Mouse (Mus musculus) CH12.LX (cell line): Measurements from ENCODE around the gene Tfg. TPM values are rescaled to one million over a fixed set of nuclear protein-coding genes. Genes with fewer than 3 reads are reported as not detected.

Source experiments
- DNase-seq: peaks from one replicate; pipeline ENCODE4 v3.0.0-alpha.2; 2013; ENCODE audit errors: extremely low read depth
- H3K27ac ChIP-seq: 2 replicates; pipeline ENCODE4 v1.5.1; 2012; ENCODE audit warnings: low read depth, mild to moderate bottlenecking, control low read depth, moderate library complexity; ENCODE audit not compliant: insufficient read depth
- H3K27me3 ChIP-seq: replicated peaks from 2 replicates; pipeline ENCODE3; 2012; ENCODE audit warnings: inconsistent platforms
- H3K36me3 ChIP-seq, 2 experiments: replicated peaks in 1 of 2; 2 replicates each; pipeline versions ENCODE3 to v1.6.1; 2012; ENCODE audit warnings: inconsistent platforms in 1 of 2, low read length in 1 of 2, mild to moderate bottlenecking in 1 of 2, mixed read lengths in 1 of 2, moderate library complexity in 1 of 2; ENCODE audit not compliant: control insufficient read depth in 1 of 2, insufficient read depth in 1 of 2
- H3K4me1 ChIP-seq, 2 experiments: 2 replicates each; pipeline ENCODE4 v1.6.1; 2012; ENCODE audit warnings: inconsistent platforms in 1 of 2, moderate library complexity in 1 of 2; ENCODE audit not compliant: insufficient read depth in 2 of 2, control insufficient read depth in 1 of 2
- H3K4me2 ChIP-seq: 2 replicates; pipeline ENCODE4 v1.6.1; 2012; ENCODE audit warnings: low read depth, mild to moderate bottlenecking, control low read depth; ENCODE audit not compliant: poor library complexity, insufficient read depth, severe bottlenecking
- H3K4me3 ChIP-seq, 3 experiments: fragments of 150-350 bp in 1 of 3; sonication (generic) in 1 of 3; replicated peaks in 1 of 3; 2 replicates each; pipeline versions ENCODE3 to v1.5.1; 2011 to 2012; ENCODE audit warnings: low read depth in 2 of 3, low read length in 2 of 3, mild to moderate bottlenecking in 2 of 3, moderate library complexity in 2 of 3, control low read depth in 1 of 3, improper control_type of control experiment in 1 of 3, inconsistent platforms in 1 of 3, mixed read lengths in 1 of 3; ENCODE audit not compliant: poor library complexity in 1 of 3
- H3K79me2 ChIP-seq: replicated peaks from 2 replicates; pipeline ENCODE4 v1.6.1; 2012; ENCODE audit warnings: mild to moderate bottlenecking, moderate library complexity; ENCODE audit not compliant: control insufficient read depth, poor library complexity, insufficient read depth, severe bottlenecking; ENCODE audit errors: extremely low read depth
- H3K9ac ChIP-seq: 2 replicates; pipeline ENCODE4 v1.6.1; 2012; ENCODE audit warnings: low read depth, mild to moderate bottlenecking, control low read depth, moderate library complexity; ENCODE audit not compliant: insufficient read depth
- H3K9me3 ChIP-seq: replicated peaks from 2 replicates; pipeline ENCODE3; 2012; ENCODE audit warnings: low read length, inconsistent platforms, mixed read lengths
- CHD2 ChIP-seq: IDR thresholded peaks from 2 replicates; pipeline ENCODE4 v1.6.1; 2011; ENCODE audit warnings: low read length, improper control_type of control experiment
- CTCF ChIP-seq, 2 experiments: IDR thresholded peaks in 1 of 2; conservative IDR thresholded peaks in 1 of 2; 2 replicates each; pipeline ENCODE4 v1.5.1; 2011 to 2012; ENCODE audit warnings: low read depth in 2 of 2, low read length in 2 of 2, improper control_type of control experiment in 1 of 2, inconsistent platforms in 1 of 2, mild to moderate bottlenecking in 1 of 2, moderate library complexity in 1 of 2
- ELF1 ChIP-seq: IDR thresholded peaks from 2 replicates; pipeline ENCODE4 v1.6.1; 2014; ENCODE audit warnings: low read depth, mild to moderate bottlenecking, inconsistent platforms, low read length, improper control_type of control experiment
- ETS1 ChIP-seq: conservative IDR thresholded peaks from 2 replicates; pipeline ENCODE4 v1.6.1; 2012; ENCODE audit warnings: low read depth, mild to moderate bottlenecking, inconsistent platforms, low read length, improper control_type of control experiment, moderate library complexity
- GABPA ChIP-seq: IDR thresholded peaks from 2 replicates; pipeline ENCODE4 v1.6.1; 2012; ENCODE audit warnings: low read depth, low read length, improper control_type of control experiment, inconsistent platforms; ENCODE audit not compliant: insufficient replicate concordance
- IRF4 ChIP-seq: IDR thresholded peaks from 2 replicates; pipeline ENCODE4 v1.6.1; 2014; ENCODE audit warnings: low read depth, mild to moderate bottlenecking, inconsistent platforms, low read length, improper control_type of control experiment
- MAFK ChIP-seq: IDR thresholded peaks from 2 replicates; pipeline ENCODE4 v1.6.1; 2011; ENCODE audit warnings: low read length, improper control_type of control experiment; ENCODE audit not compliant: insufficient replicate concordance
- MYC ChIP-seq: IDR thresholded peaks from 2 replicates; pipeline ENCODE4 v1.6.1; 2011; ENCODE audit warnings: low read depth, mild to moderate bottlenecking, improper control_type of control experiment, low read length
- POLR2AphosphoS2 ChIP-seq: IDR thresholded peaks from 2 replicates; pipeline ENCODE4 v1.6.1; 2011; ENCODE audit warnings: low read depth, low read length, improper control_type of control experiment
- RAD21 ChIP-seq: IDR thresholded peaks from 2 replicates; pipeline ENCODE4 v1.6.1; 2011; ENCODE audit warnings: low read depth, mild to moderate bottlenecking, low read length, improper control_type of control experiment, moderate library complexity
- SMC3 ChIP-seq: IDR thresholded peaks from 2 replicates; pipeline ENCODE4 v1.6.1; 2011; ENCODE audit warnings: low read depth, low read length, improper control_type of control experiment
- USF2 ChIP-seq: conservative IDR thresholded peaks from 2 replicates; pipeline ENCODE4 v1.6.1; 2011; ENCODE audit warnings: low read depth, low read length, improper control_type of control experiment
- ZC3H11A ChIP-seq: IDR thresholded peaks from 2 replicates; pipeline ENCODE4 v1.6.1; 2012; ENCODE audit warnings: low read depth, mild to moderate bottlenecking, inconsistent platforms, low read length, improper control_type of control experiment
- ZMIZ1 ChIP-seq: IDR thresholded peaks from 2 replicates; pipeline ENCODE4 v1.6.1; 2012; ENCODE audit warnings: low read depth, mild to moderate bottlenecking, inconsistent platforms, low read length, improper control_type of control experiment
- dilution Hi-C: fragments of 300-500 bp; cut with MboI; formaldehyde crosslinking; loops from 2 replicates; pipeline ENCODE4 v1.14.3; 2020; ENCODE audit warnings: low sequenced_read_pairs; ENCODE audit not compliant: extremely low pct_unique_long_range_greater_than_20kb, extremely low pct_ligation_motif_present
- in situ Hi-C: fragments of 300-500 bp; cut with MboI; formaldehyde crosslinking; loops from 3 replicates; pipeline ENCODE4 v1.14.3; 2019; ENCODE audit warnings: low sequenced_read_pairs, low pct_ligation_motif_present, low pct_unique_long_range_greater_than_20kb, mixed read lengths
- polyA plus RNA-seq: library from polyadenylated mRNA; unstranded; fragments of >175 nt; gene quantifications from 2 replicates; pipeline ENCODE4 v1.2.1, GENCODE M21; 2012; ENCODE audit warnings: low read depth; ENCODE audit not compliant: insufficient read length
- total RNA-seq, 2 experiments: library from RNA; depleted of rRNA; stranded (reverse); fragments of 300-350 nt in 1 of 2; fragments of >200 nt in 1 of 2; gene quantifications; 2 replicates each; pipeline ENCODE4 v1.2.3; 2012 to 2014

The Tfg gene
- total and polyA plus RNA-seq, 3 experiments = 54.2 to 132 (median 103) TPM

- in situ Hi-C loops = loop anchor here (25.0 kb wide), 1 partner anchor 764 kb away; the partner anchor contains the start of gene Cep97
- H3K4me2 ChIP-seq = no peak overlapping the region
- TF ChIP-seq ZC3H11A = no peak
- no peak for TF ChIP-seq CHD2
- no peak for TF ChIP-seq IRF4
- TF ChIP-seq GABPA = no peak
- TF ChIP-seq MAFK = peak; percentile 93
- H3K27ac ChIP-seq = no peak overlapping the region
- H3K4me3 ChIP-seq = no peak overlapping the region
- H3K9ac ChIP-seq = no peak overlapping the region
- no peak for DNase-seq
- dilution Hi-C loops = no loop called here
- peaks cover 39 to 75% of the 10 kb centered on the region in 2 experiments for H3K36me3 ChIP-seq
- no peaks in the 10 kb centered on the region for H3K9me3 ChIP-seq
- H3K4me1 ChIP-seq = peaks cover 2 to 4% of the 10 kb centered on the region in 2 experiments; a peak in 1 of 4 replicates
- no peaks in the 10 kb centered on the region for H3K27me3 ChIP-seq
- peaks cover 2% of the 10 kb centered on the region; the same call in 1 of the 2 replicates for H3K79me2 ChIP-seq
Observed at GRCm38 (mm10) chr16:56700898-56701297, 16.4 kb downstream of the Tfg start.

- peaks cover 2% of the 10 kb centered on the region; the same call in 1 of the 2 replicates for H3K79me2 ChIP-seq
- no peak overlapping the region for H3K4me3 ChIP-seq
- no peaks in the 10 kb centered on the region for H3K27me3 ChIP-seq
- H3K36me3 ChIP-seq = peaks cover 33 to 76% of the 10 kb centered on the region in 2 experiments
- H3K27ac ChIP-seq = no peak overlapping the region
- no peaks in the 10 kb centered on the region for H3K9me3 ChIP-seq
- DNase-seq = no peak
- TF ChIP-seq RAD21 (no peak), GABPA (no peak), ETS1 (no peak), ELF1 (no peak), USF2 (no peak), CTCF (conservative IDR thresholded peaks at IDR 0.05 in 1 of 2, IDR thresholded peaks at IDR 0.05 in 1 of 2; ENCODE audit: low read depth in 2 of 2, low read length in 2 of 2) (no peak), POLR2AphosphoS2 (no peak), ZMIZ1 (no peak), SMC3 (no peak)
- dilution Hi-C loops (no loop called here), in situ Hi-C loops (no loop called here)
- no peak overlapping the region for H3K9ac ChIP-seq
- no peak overlapping the region for H3K4me2 ChIP-seq
- peaks cover 2 to 4% of the 10 kb centered on the region in 2 experiments; a peak in 1 of 4 replicates for H3K4me1 ChIP-seq
Observed at GRCm38 (mm10) chr16:56696448-56696847, 20.8 kb downstream of the Tfg start.

- H3K4me2 ChIP-seq = no peak overlapping the region
- H3K27me3 ChIP-seq = no peaks in the 10 kb centered on the region
- no peak overlapping the region for H3K4me3 ChIP-seq
- no peak for TF ChIP-seq MYC
- DNase-seq = no peak
- peaks cover 20 to 72% of the 10 kb centered on the region in 2 experiments for H3K36me3 ChIP-seq
- H3K9me3 ChIP-seq = no peaks in the 10 kb centered on the region
- no peaks in the 10 kb centered on the region for H3K4me1 ChIP-seq
- no peak overlapping the region for H3K27ac ChIP-seq
- in situ Hi-C loops (no loop called here), dilution Hi-C loops (no loop called here)
- no peak overlapping the region for H3K9ac ChIP-seq
- no peaks in the 10 kb centered on the region for H3K79me2 ChIP-seq
Observed at GRCm38 (mm10) chr16:56690715-56691114, 26.5 kb downstream of the Tfg start.
